Mouse (Mus musculus) cerebellum, adult 2 months (tissue): ENCODE measurements around the gene Atp6v1b1. TPM values are rescaled to one million over a fixed set of nuclear protein-coding genes. Genes with fewer than 3 reads are reported as not detected.

ENCODE experiments used
- DNase-seq, 2 experiments: peaks; one replicate each; pipeline ENCODE4 v3.0.0; 2021
- H3K27ac ChIP-seq: fragments of 200-500 bp; 2 replicates; pipeline ENCODE4 v1.5.1; 2012; ENCODE audit warnings: low read length, control low read depth, inconsistent platforms; ENCODE audit not compliant: insufficient read depth
- H3K27me3 ChIP-seq: fragments of 200-500 bp; 2 replicates; pipeline ENCODE4 v1.6.1; 2012; ENCODE audit warnings: inconsistent platforms, mild to moderate bottlenecking, low read length, moderate library complexity; ENCODE audit not compliant: control insufficient read depth, insufficient read depth
- H3K4me1 ChIP-seq: fragments of 200-500 bp; 2 replicates; pipeline ENCODE4 v1.6.1; 2011; ENCODE audit warnings: low read length; ENCODE audit not compliant: control insufficient read depth, insufficient read depth
- H3K4me3 ChIP-seq: fragments of 200-500 bp; replicated peaks from 2 replicates; pipeline ENCODE3; 2011; ENCODE audit warnings: mild to moderate bottlenecking, low read depth, low read length, control low read depth; ENCODE audit not compliant: insufficient read depth
- CTCF ChIP-seq: fragments of 200-500 bp; IDR thresholded peaks from 2 replicates; pipeline ENCODE4 v1.5.1; 2011; ENCODE audit warnings: low read depth, mild to moderate bottlenecking, control low read depth, low read length, moderate library complexity, borderline replicate concordance; ENCODE audit not compliant: insufficient read depth
- POLR2A ChIP-seq: fragments of 200-500 bp; IDR thresholded peaks from 2 replicates; pipeline ENCODE4 v1.6.1; 2011; ENCODE audit warnings: low read length, control low read depth, borderline replicate concordance; ENCODE audit not compliant: insufficient read depth
- WGBS: fragments of 180-500 bp; shearing (Covaris S2); methylation state at CpG from one replicate; pipeline ENCODE4 v1.1.7; 2018; 5-methylcytosine and 5-hydroxymethylcytosine counted together
- polyA plus RNA-seq: library from polyadenylated mRNA; depleted of rRNA; stranded (reverse); fragments of >200 nt; gene quantifications from 2 replicates; pipeline ENCODE4 v1.2.3, GENCODE M21; 2012

Atp6v1b1 gene
- polyA plus RNA-seq, 1 experiment = not detected

- whole genome bisulfite sequencing = 88% methylated on average over 3 of the region's 3 CpGs
- Histone ChIP-seq H3K4me1 (no peaks in the 10 kb centered on the region), H3K27me3 (peaks cover under 1% of the 10 kb centered on the region; the same call in 1 of the 2 replicates), H3K4me3 (no peak overlapping the region), H3K27ac (no peak overlapping the region)
- DNase-seq = no peak
- TF ChIP-seq POLR2A = no peak
- TF ChIP-seq CTCF = peak; percentile 39; the same call in 1 of the 2 replicates
Observed at GRCm38 (mm10) chr6:83728488-83728887, 14.3 kb upstream of the Atp6v1b1 start.

- H3K4me1 ChIP-seq = no peaks in the 10 kb centered on the region
- DNase-seq = no peak
- 65% methylated on average over 14 of the region's 14 CpGs for WGBS
Observed at GRCm38 (mm10) chr6:83729350-83729970, 13.3 kb upstream of the Atp6v1b1 start.

DNA sequence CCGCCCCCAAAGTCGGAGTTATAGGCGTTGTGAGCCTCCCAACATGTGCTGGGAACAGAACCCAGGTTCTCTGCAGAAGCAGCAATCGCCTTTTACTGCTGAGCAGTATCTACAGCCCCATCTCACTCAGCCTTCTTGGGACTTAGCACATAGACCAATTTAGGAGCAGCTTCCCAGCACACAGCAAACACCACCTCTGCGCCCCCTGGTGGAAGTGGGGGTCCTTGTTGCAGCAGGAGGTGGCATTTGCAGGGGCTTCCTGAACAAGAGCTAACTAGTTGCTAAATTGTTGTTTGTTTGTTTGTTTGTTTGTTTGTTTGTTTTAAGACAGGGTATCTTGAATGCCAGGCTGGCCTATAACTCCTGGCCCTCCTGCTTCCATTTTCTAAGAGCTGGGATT, 11.7 kb upstream of the Atp6v1b1 start:
- Histone ChIP-seq H3K4me3 (no peak overlapping the region), H3K27ac (no peak overlapping the region), H3K4me1 (no peaks in the 10 kb centered on the region), H3K27me3 (no peaks in the 10 kb centered on the region)
- TF ChIP-seq POLR2A = no peak
- peak; percentile 37; the same call in 1 of the 2 replicates for TF ChIP-seq CTCF
- 39% methylated on average over 5 of the region's 5 CpGs for WGBS
- peak in 1 of 2 experiments; percentile 38 for DNase-seq

More at GRCm38 (mm10) chr6:83729350-83729970, 13.3 kb upstream of the Atp6v1b1 start:
- H3K27me3 ChIP-seq = no peaks in the 10 kb centered on the region
- H3K27ac ChIP-seq = no peak overlapping the region
- TF ChIP-seq CTCF = no peak
- no peak for TF ChIP-seq POLR2A
- H3K4me3 ChIP-seq = no peak overlapping the region

- DNase-seq = no peak
- Histone ChIP-seq H3K4me1 (no peaks in the 10 kb centered on the region; the same call in 1 of the 2 replicates), H3K27me3 (no peaks in the 10 kb centered on the region), H3K4me3 (no peak overlapping the region), H3K27ac (no peak overlapping the region)
- no peak for TF ChIP-seq CTCF
- no peak for TF ChIP-seq POLR2A
- WGBS = 38% methylated on average over 13 of the region's 13 CpGs
Observed at GRCm38 (mm10) chr6:83737311-83737710, 5.5 kb upstream of the Atp6v1b1 start.

DNA sequence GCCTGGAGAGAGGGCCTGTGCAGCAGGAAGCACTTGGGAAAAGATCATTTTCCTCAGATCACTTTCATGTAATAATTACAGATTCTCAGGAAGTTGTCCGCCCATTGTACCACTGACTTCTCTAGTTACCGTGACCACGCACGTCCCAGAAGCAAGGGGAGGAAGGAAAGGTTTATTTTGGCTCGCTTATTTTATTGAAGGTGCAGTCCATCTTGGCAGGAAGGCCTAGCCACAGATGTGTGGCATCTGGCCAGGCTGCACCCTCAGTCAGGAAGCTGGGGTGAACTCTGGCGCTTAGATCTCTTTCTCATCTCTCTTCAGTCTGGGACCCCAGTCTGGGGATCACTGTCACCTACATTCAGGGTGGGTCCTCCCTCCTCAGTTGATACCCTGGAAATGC, 4.2 kb upstream of the Atp6v1b1 start:
- no peak overlapping the region for H3K27ac ChIP-seq
- H3K4me3 ChIP-seq = no peak overlapping the region
- 63% methylated on average over 6 of the region's 6 CpGs for WGBS
- H3K27me3 ChIP-seq = no peaks in the 10 kb centered on the region
- TF ChIP-seq CTCF = no peak
- no peak for TF ChIP-seq POLR2A
- no peaks in the 10 kb centered on the region; the same call in 1 of the 2 replicates for H3K4me1 ChIP-seq
- DNase-seq = no peak

DNA sequence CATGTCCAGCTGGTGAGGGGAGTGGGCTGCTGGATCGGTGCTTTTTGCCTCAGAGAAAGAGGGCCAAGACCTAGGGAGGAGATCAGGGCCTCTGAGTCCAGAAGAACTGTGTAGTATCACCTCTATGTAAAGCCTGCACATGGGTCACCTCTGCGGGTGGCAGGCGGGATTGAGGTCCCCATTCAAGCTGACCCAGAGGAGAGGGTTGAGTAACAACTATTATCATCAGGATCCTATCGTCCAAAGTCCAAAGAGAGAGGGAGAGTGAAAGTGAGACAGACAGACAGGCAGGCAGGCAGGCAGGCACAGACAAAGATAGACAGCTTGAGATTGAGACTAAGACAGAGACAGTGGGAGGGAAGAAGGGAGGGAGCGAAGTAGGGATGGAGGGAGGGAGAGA, 422 bp downstream of the Atp6v1b1 start:
- H3K4me3 ChIP-seq = no peak overlapping the region
- no peak overlapping the region for H3K27ac ChIP-seq
- H3K27me3 ChIP-seq = no peaks in the 10 kb centered on the region
- no peaks in the 10 kb centered on the region for H3K4me1 ChIP-seq
- no peak for TF ChIP-seq POLR2A
- no peak for TF ChIP-seq CTCF
- 43% methylated on average over 5 of the region's 5 CpGs for WGBS
- no peak for DNase-seq

DNA sequence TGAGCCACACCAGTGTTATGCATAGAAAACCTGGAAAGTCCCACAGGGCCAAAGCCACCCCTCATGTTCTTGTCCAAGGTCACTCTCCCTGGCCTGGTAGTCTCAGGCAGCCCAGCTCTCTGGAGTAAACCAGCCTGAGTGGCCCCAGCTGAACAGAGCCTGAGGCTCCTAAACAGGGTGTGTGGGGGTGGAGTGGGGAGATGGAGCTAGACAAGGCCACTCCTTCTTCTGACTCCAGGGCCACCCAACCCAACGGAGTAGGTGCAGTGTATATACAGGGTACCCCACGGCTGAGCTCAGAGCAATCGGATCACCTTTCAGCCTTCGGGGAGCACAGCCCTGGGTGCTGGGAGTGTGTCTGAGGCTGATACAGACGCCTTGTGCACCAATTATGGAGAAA, 1.3 kb downstream of the Atp6v1b1 start:
- no peaks in the 10 kb centered on the region for H3K27me3 ChIP-seq
- no peak overlapping the region for H3K4me3 ChIP-seq
- 72% methylated on average over 5 of the region's 5 CpGs for WGBS
- H3K4me1 ChIP-seq = no peaks in the 10 kb centered on the region
- no peak overlapping the region for H3K27ac ChIP-seq
- no peak for DNase-seq
- TF ChIP-seq POLR2A (no peak), CTCF (no peak)

DNA sequence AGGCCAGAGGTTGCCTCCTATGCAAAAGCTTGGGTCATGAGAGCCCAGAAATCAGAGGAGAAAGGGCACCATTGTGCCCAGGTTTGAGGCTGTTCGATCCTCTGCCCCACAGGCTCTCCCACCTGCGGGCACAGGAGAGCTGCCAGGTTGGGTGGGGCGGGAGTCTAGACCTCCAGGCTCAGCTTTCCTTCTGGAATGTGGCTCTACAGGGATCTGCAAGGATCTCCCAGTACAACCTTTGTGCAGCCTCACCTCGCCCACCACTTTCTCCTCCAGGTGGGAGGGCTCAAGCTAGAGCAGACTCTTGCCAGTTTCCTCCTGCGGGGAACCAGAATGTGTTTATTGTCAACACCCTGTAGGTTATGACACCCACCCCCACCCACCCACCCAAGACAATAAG, 1.8 kb downstream of the Atp6v1b1 start:
- TF ChIP-seq CTCF (no peak), POLR2A (no peak)
- Histone ChIP-seq H3K4me3 (no peak overlapping the region), H3K4me1 (no peaks in the 10 kb centered on the region), H3K27ac (no peak overlapping the region), H3K27me3 (no peaks in the 10 kb centered on the region)
- WGBS = 80% methylated on average over 5 of the region's 5 CpGs
- no peak for DNase-seq
